Mouse (Mus musculus): ENCODE results near the gene Phlda3. TPM values are rescaled to one million over a fixed set of nuclear protein-coding genes. Genes with fewer than 3 reads are reported as not detected.

The Phlda3 gene
- polyA plus RNA-seq, 1 experiment: 147 TPM

- Histone ChIP-seq H3K27ac (ENCODE audit: insufficient read depth, low read length) (no peak overlapping the region), H3K4me3 (ENCODE audit: insufficient read depth, low read length) (no peak overlapping the region), H3K4me1 (ENCODE audit: control insufficient read depth, insufficient read depth, low read length) (no peaks in the 10 kb centered on the region)
- TF ChIP-seq POLR2A (IDR thresholded peaks at IDR 0.05; ENCODE audit: low read depth, low read length): no peak
- no peak for TF ChIP-seq CTCF (IDR thresholded peaks at IDR 0.05; ENCODE audit: borderline replicate concordance, insufficient read depth, low read length)
These were observed 33.2 kb downstream of the Phlda3 start for GRCm38 (mm10) chr1:135799109-135799627.

GRCm38 (mm10) chr1:135800192-135800950 lies 34.5 kb downstream of the Phlda3 start:
- Histone ChIP-seq H3K4me3 (ENCODE audit: insufficient read depth, low read length) (no peak overlapping the region), H3K4me1 (ENCODE audit: control insufficient read depth, insufficient read depth, low read length) (no peaks in the 10 kb centered on the region), H3K27ac (ENCODE audit: insufficient read depth, low read length) (no peak overlapping the region)
- no peak for TF ChIP-seq POLR2A (IDR thresholded peaks at IDR 0.05; ENCODE audit: low read depth, low read length)
- no peak for TF ChIP-seq CTCF (IDR thresholded peaks at IDR 0.05; ENCODE audit: borderline replicate concordance, insufficient read depth, low read length)

- no peak overlapping the region for H3K27ac ChIP-seq (ENCODE audit: insufficient read depth, low read length)
- H3K4me3 ChIP-seq (ENCODE audit: insufficient read depth, low read length): no peak overlapping the region
- H3K4me1 ChIP-seq (ENCODE audit: control insufficient read depth, insufficient read depth, low read length): no peaks in the 10 kb centered on the region
- no peak for TF ChIP-seq CTCF (IDR thresholded peaks at IDR 0.05; ENCODE audit: borderline replicate concordance, insufficient read depth, low read length)
- no peak for TF ChIP-seq POLR2A (IDR thresholded peaks at IDR 0.05; ENCODE audit: low read depth, low read length)
These were observed 41.6 kb downstream of the Phlda3 start for GRCm38 (mm10) chr1:135807546-135807945.

GRCm38 (mm10) chr1:135810180-135810579 lies 44.3 kb downstream of the Phlda3 start:
- no peaks in the 10 kb centered on the region for H3K4me1 ChIP-seq (ENCODE audit: control insufficient read depth, insufficient read depth, low read length)
- H3K27ac ChIP-seq (ENCODE audit: insufficient read depth, low read length): no peak overlapping the region
- TF ChIP-seq POLR2A (IDR thresholded peaks at IDR 0.05; ENCODE audit: low read depth, low read length) (no peak), CTCF (IDR thresholded peaks at IDR 0.05; ENCODE audit: borderline replicate concordance, insufficient read depth, low read length) (no peak)
- H3K4me3 ChIP-seq (ENCODE audit: insufficient read depth, low read length): no peak overlapping the region

- Histone ChIP-seq H3K4me3 (ENCODE audit: insufficient read depth, low read length) (no peak overlapping the region), H3K27ac (ENCODE audit: insufficient read depth, low read length) (no peak overlapping the region), H3K4me1 (ENCODE audit: control insufficient read depth, insufficient read depth, low read length) (no peaks in the 10 kb centered on the region)
- TF ChIP-seq CTCF (IDR thresholded peaks at IDR 0.05; ENCODE audit: borderline replicate concordance, insufficient read depth, low read length) (peak; percentile 82), POLR2A (IDR thresholded peaks at IDR 0.05; ENCODE audit: low read depth, low read length) (no peak)
These were observed 45.2 kb downstream of the Phlda3 start for GRCm38 (mm10) chr1:135811016-135811646.

- Histone ChIP-seq H3K4me3 (ENCODE audit: insufficient read depth, low read length) (no peak overlapping the region), H3K27ac (ENCODE audit: insufficient read depth, low read length) (no peak overlapping the region), H3K4me1 (ENCODE audit: control insufficient read depth, insufficient read depth, low read length) (no peaks in the 10 kb centered on the region)
- TF ChIP-seq CTCF (IDR thresholded peaks at IDR 0.05; ENCODE audit: borderline replicate concordance, insufficient read depth, low read length) (no peak), POLR2A (IDR thresholded peaks at IDR 0.05; ENCODE audit: low read depth, low read length) (no peak)
These were observed 46.3 kb downstream of the Phlda3 start for GRCm38 (mm10) chr1:135812205-135812604.

- TF ChIP-seq CTCF (IDR thresholded peaks at IDR 0.05; ENCODE audit: borderline replicate concordance, insufficient read depth, low read length): no peak
- no peak for TF ChIP-seq POLR2A (IDR thresholded peaks at IDR 0.05; ENCODE audit: low read depth, low read length)
- no peak overlapping the region for H3K4me3 ChIP-seq (ENCODE audit: insufficient read depth, low read length)
- H3K4me1 ChIP-seq (ENCODE audit: control insufficient read depth, insufficient read depth, low read length): no peaks in the 10 kb centered on the region
- no peak overlapping the region for H3K27ac ChIP-seq (ENCODE audit: insufficient read depth, low read length)
These were observed 46.7 kb downstream of the Phlda3 start for GRCm38 (mm10) chr1:135812618-135813017.

- H3K4me3 ChIP-seq (ENCODE audit: insufficient read depth, low read length): no peak overlapping the region
- no peaks in the 10 kb centered on the region for H3K4me1 ChIP-seq (ENCODE audit: control insufficient read depth, insufficient read depth, low read length)
- TF ChIP-seq POLR2A (IDR thresholded peaks at IDR 0.05; ENCODE audit: low read depth, low read length): no peak
- no peak for TF ChIP-seq CTCF (IDR thresholded peaks at IDR 0.05; ENCODE audit: borderline replicate concordance, insufficient read depth, low read length)
- no peak overlapping the region for H3K27ac ChIP-seq (ENCODE audit: insufficient read depth, low read length)
These were observed 47.2 kb downstream of the Phlda3 start for GRCm38 (mm10) chr1:135813071-135813470.

- Histone ChIP-seq H3K27ac (ENCODE audit: insufficient read depth, low read length) (no peak overlapping the region), H3K4me3 (ENCODE audit: insufficient read depth, low read length) (no peak overlapping the region), H3K4me1 (ENCODE audit: control insufficient read depth, insufficient read depth, low read length) (no peaks in the 10 kb centered on the region)
- no peak for TF ChIP-seq POLR2A (IDR thresholded peaks at IDR 0.05; ENCODE audit: low read depth, low read length)
- TF ChIP-seq CTCF (IDR thresholded peaks at IDR 0.05; ENCODE audit: borderline replicate concordance, insufficient read depth, low read length): no peak
These were observed 47.9 kb downstream of the Phlda3 start for GRCm38 (mm10) chr1:135813687-135814395.
